Mouse (Mus musculus) liver, embryonic 12.5 days (tissue): ENCODE measurements around the gene Csnk2b. TPM values are rescaled to one million over a fixed set of nuclear protein-coding genes. Genes with fewer than 3 reads are reported as not detected.
A peak's percentile ranks its signal among the peaks of the same experiment; 100 is the strongest.

Source experiments
- ATAC-seq: fragments of 200-750 bp; cut with Nextera tagmentation; 2 replicates; pipeline ENCODE4 v1.8.0; 2017; ENCODE audit warnings: moderate number of reproducible peaks, mild to moderate bottlenecking, moderate library complexity
- H3K27ac ChIP-seq: fragments of 300-500 bp; sonication (generic); 2 replicates; pipeline ENCODE4 v1.5.1; 2016; ENCODE audit warnings: mild to moderate bottlenecking
- H3K27me3 ChIP-seq: fragments of 300-500 bp; sonication (generic); replicated peaks from 2 replicates; pipeline ENCODE4 v1.6.1; 2016; ENCODE audit warnings: mild to moderate bottlenecking, moderate library complexity
- H3K36me3 ChIP-seq: fragments of 300-500 bp; sonication (generic); 2 replicates; pipeline ENCODE4 v1.6.1; 2016; ENCODE audit warnings: mild to moderate bottlenecking, moderate library complexity
- H3K4me1 ChIP-seq: fragments of 300-500 bp; sonication (generic); 2 replicates; pipeline ENCODE4 v1.6.1; 2016
- H3K4me2 ChIP-seq: fragments of 300-500 bp; sonication (generic); 2 replicates; pipeline ENCODE4 v1.6.1; 2016; ENCODE audit warnings: mild to moderate bottlenecking, moderate library complexity
- H3K4me3 ChIP-seq: fragments of 300-500 bp; sonication (generic); 2 replicates; pipeline ENCODE4 v1.5.1; 2016; ENCODE audit warnings: mild to moderate bottlenecking, moderate library complexity
- H3K9ac ChIP-seq: fragments of 300-500 bp; sonication (generic); 2 replicates; pipeline ENCODE4 v1.6.1; 2016; ENCODE audit warnings: mild to moderate bottlenecking, moderate library complexity
- H3K9me3 ChIP-seq: fragments of 300-500 bp; sonication (generic); replicated peaks from 2 replicates; pipeline ENCODE4 v1.6.1; 2016; ENCODE audit warnings: mild to moderate bottlenecking, moderate library complexity
- WGBS: fragments of 180-500 bp; shearing (Covaris S2); methylation state at CpG from one replicate; pipeline ENCODE4 v1.1.7; 2016; ENCODE audit not compliant: insufficient replicate concordance; 5-methylcytosine and 5-hydroxymethylcytosine counted together
- polyA plus RNA-seq: library from polyadenylated mRNA; unstranded; fragments of >200 nt; fragmentation: Nextera tagmentation; extraction: Ambion mirVana; gene quantifications from 2 replicates; pipeline ENCODE4 v1.2.1, GENCODE M21; 2016

Gene Csnk2b
- polyA plus RNA-seq, 1 experiment from 2014 or later, result 192 TPM

DNA sequence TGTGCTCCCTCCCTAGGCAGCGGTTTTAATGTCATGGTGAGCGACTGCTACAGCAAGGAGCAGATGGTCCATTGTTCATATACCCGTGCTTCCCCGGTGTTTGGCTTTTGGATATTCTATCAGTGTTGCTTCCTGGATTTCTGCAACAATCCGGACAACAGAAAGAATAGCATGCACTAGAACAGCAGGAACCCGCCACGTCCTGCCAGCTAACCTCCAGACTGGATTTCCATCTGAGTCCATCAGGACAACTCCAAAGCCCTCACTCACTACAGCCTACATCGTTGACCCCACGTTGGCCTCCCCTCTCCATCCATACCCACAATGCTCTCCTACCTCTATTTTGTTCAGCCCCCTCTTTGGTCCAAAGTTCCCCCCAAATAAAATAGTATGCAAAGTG, 10.1 kb downstream of the Csnk2b start:
- WGBS, result 68% methylated on average over 9 of the region's 9 CpGs
- no peaks in the 10 kb centered on the region for H3K4me1 ChIP-seq
- no peak for ATAC-seq
- no peak overlapping the region for H3K27ac ChIP-seq
- H3K27me3 ChIP-seq, result 0 out of 2 replicates have a peak, but pooled peaks cover 4% of the 10 kb centered on the region
- H3K9ac ChIP-seq, result no peak overlapping the region
- H3K9me3 ChIP-seq, result no peaks in the 10 kb centered on the region
- no peak overlapping the region for H3K4me2 ChIP-seq
- H3K4me3 ChIP-seq, result no peak overlapping the region
- peaks cover 30% of the 10 kb centered on the region for H3K36me3 ChIP-seq

DNA sequence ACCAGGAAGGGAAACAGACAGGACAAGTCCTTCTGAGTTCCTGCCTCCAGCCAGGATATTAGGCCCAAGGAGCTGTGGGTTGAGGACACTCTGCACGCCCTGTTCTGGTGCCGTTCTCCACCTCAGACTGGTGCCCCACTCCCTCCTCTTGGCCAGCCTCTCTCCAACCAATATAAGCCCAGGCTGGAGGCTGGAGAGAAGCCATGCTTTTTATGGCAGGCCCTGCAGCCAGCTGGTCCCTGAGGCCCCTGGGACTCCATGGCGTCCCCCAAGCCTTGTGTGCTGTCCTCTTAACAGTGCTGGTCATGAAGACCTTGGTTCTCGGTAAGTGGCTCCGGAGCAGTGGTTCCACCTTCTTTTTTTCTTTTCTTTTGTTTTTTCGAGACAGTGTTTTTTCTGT, 13.8 kb downstream of the Csnk2b start, which contains the start of gene Ly6g5c:
TSS of gene Ly6g5c (plus strand) at position 183 of the 400 bp plus-strand sequence.
- Histone ChIP-seq H3K9ac (no peak within 1 kb of the TSS), H3K9me3 (no peaks in the 10 kb centered on the region), H3K4me2 (no peak within 1 kb of the TSS), H3K27me3 (0 out of 2 replicates have a peak, but pooled peaks cover 4% of the 10 kb centered on the region), H3K4me3 (no peak within 1 kb of the TSS), H3K36me3 (peaks cover 10% of the 10 kb centered on the region), H3K4me1 (peaks cover 33% of the 10 kb centered on the region), H3K27ac (no peak within 1 kb of the TSS)
- ATAC-seq, result no peak
- 80% methylated on average over 6 of the region's 6 CpGs for WGBS

DNA sequence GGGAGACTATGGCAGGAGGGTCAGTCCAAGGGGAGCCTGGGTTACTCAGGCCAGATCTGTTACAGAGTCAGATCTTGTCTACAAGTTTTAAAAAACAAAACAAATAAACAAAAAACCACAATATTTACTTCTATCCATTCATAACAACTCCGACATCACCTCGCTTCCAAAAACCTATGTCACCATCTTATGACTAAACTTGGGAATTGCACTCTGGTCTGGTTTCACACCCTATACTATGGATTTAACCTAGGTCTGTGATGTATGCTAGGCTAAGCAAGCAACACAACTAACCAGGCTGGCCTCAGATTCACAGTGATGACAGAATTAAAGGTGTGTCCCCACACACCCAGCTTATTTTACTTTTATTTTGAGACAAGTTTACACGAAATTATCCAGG, 15.3 kb downstream of the Csnk2b start:
- H3K4me2 ChIP-seq, result no peak overlapping the region
- H3K27me3 ChIP-seq, result 0 out of 2 replicates have a peak, but pooled peaks cover 3% of the 10 kb centered on the region
- no peaks in the 10 kb centered on the region for H3K9me3 ChIP-seq
- no peak overlapping the region for H3K4me3 ChIP-seq
- no peak overlapping the region for H3K27ac ChIP-seq
- H3K36me3 ChIP-seq, result peaks cover 26% of the 10 kb centered on the region
- 70% methylated on average over 3 of the region's 3 CpGs for WGBS
- peaks cover 45% of the 10 kb centered on the region for H3K4me1 ChIP-seq
- no peak overlapping the region for H3K9ac ChIP-seq
- no peak for ATAC-seq

DNA sequence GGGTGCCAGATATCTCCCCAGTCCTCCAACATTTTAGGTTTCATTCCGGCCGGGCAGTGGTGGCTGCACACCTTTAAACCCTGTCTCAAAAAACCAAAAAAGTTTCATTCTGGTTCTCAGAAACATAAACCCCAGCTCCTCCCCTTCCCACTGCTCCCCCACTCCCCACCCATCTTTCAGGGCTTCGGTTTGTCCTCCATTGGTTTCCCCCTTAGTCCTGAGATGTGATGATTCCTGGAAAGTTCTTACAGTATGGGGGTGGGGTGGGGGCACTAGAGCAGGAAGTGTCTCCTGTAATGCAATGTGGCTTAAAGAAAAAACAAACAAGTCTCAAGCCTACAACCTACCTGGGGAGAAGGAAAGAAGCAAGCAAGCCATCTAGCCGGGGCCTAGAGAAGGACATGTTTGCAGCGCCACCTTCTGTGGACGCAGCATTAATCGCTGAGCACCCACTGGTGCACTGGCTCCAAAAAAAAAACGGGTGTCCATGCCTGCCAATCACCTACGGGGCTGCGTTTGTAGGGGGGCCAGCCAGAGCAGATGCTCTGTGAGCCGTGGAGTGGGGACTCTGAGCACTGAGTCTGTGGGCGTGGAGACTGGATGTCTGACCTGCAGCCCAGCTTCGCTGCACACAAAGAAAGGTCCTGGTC, 16.0 kb downstream of the Csnk2b start:
- no peak; the same call in 1 of the 2 replicates for ATAC-seq
- peak overlapping the region; percentile 45; the same call in 1 of the 2 replicates for H3K9ac ChIP-seq
- WGBS, result 25% methylated on average over 13 of the region's 13 CpGs

DNA sequence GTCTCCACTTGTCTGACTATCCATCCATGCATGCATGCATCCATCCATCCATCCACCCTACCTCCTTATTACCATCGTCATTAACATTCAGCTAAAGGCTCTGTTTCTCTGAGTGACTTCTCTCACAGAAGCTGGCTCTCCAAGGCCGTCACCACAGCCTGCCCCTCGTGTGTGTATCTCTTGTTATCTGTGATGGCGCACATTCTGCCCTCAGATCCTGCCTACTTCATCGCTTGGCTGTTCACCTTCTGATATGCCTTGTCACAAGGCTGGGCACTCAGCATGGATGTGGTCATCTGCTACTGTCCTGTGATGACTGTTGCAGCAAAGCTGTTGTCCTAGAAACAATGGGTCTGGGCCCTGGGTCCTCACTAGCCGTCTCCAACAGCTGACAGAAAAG, 17.1 kb downstream of the Csnk2b start:
- WGBS, result 20% methylated on average over 6 of the region's 6 CpGs
- H3K36me3 ChIP-seq, result peaks cover 43% of the 10 kb centered on the region
- peak overlapping the region; percentile 82 for H3K27ac ChIP-seq
- peak overlapping the region; percentile 57 for H3K9ac ChIP-seq
- peak; percentile 87 for ATAC-seq
- no peaks in the 10 kb centered on the region for H3K27me3 ChIP-seq
- peak overlapping the region; percentile 50 for H3K4me2 ChIP-seq
- H3K9me3 ChIP-seq, result no peaks in the 10 kb centered on the region
- no peak overlapping the region for H3K4me3 ChIP-seq
- H3K4me1 ChIP-seq, result peaks cover 54% of the 10 kb centered on the region

More for the DNA sequence above, 16.0 kb downstream of the Csnk2b start:
- H3K9me3 ChIP-seq, result no peaks in the 10 kb centered on the region
- H3K4me2 ChIP-seq, result peak overlapping the region; percentile 26
- H3K4me1 ChIP-seq, result peaks cover 45% of the 10 kb centered on the region
- H3K36me3 ChIP-seq, result peaks cover 32% of the 10 kb centered on the region
- H3K27ac ChIP-seq, result peak overlapping the region; percentile 82
- no peaks in the 10 kb centered on the region for H3K27me3 ChIP-seq
- no peak overlapping the region for H3K4me3 ChIP-seq

DNA sequence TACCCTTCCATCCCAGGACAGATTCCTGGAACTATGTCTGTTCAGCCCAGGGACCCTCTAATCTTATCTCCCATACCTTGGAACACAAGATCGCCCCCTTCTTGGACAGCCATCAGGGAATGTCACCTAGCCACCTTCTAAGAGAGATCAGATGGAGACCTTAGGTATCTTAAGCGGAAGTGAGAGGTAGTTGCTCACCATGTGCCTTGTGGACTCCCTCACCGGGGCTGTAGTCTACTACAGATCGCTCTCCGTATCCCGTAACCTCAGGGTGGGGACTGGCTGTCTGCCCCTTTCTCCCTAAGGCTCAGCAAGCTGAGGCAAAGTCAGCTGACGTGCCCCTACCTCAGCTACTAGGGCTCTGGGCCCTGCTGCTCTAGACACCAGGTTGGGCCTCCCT, 17.8 kb downstream of the Csnk2b start:
- peak overlapping the region; percentile 82 for H3K27ac ChIP-seq
- peak overlapping the region; percentile 50 for H3K4me2 ChIP-seq
- H3K4me3 ChIP-seq, result no peak overlapping the region
- peak overlapping the region; percentile 57 for H3K9ac ChIP-seq
- H3K36me3 ChIP-seq, result peaks cover 50% of the 10 kb centered on the region
- no peaks in the 10 kb centered on the region for H3K9me3 ChIP-seq
- peaks cover 55% of the 10 kb centered on the region for H3K4me1 ChIP-seq
- no peak for ATAC-seq
- 67% methylated on average over 7 of the region's 7 CpGs for WGBS
- no peaks in the 10 kb centered on the region for H3K27me3 ChIP-seq

DNA sequence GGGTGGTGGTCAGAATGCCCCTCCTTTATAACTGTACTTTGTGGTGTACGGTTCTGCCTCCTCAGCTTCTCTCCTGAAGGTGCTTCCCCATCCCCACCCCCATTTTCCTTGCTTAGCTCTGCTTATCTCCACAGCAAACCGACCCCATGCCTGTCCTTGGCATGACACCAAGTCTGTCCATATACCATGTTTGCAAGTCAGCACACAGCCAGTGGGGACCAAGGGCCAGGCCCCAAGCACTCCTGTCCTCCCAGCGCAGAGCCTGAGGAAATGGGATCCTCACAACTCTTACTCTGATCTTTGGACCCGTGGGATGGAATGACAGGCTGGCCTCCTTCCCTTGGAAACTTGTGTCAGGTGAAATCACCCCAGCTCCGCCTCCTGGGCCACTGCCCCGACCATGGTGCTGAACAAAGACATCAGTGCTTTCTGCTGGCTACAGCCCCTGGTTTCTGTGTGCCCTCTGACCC, 18.6 kb downstream of the Csnk2b start:
- no peak overlapping the region for H3K4me3 ChIP-seq
- peak overlapping the region; percentile 50; the same call in 1 of the 2 replicates for H3K4me2 ChIP-seq
- peaks cover 58% of the 10 kb centered on the region for H3K36me3 ChIP-seq
- peak overlapping the region; percentile 82 for H3K27ac ChIP-seq
- H3K4me1 ChIP-seq, result peaks cover 61% of the 10 kb centered on the region
- H3K9me3 ChIP-seq, result no peaks in the 10 kb centered on the region
- ATAC-seq, result no peak
- no peaks in the 10 kb centered on the region for H3K27me3 ChIP-seq
- 54% methylated on average over 6 of the region's 6 CpGs for WGBS
- H3K9ac ChIP-seq, result peak overlapping the region; percentile 57

DNA sequence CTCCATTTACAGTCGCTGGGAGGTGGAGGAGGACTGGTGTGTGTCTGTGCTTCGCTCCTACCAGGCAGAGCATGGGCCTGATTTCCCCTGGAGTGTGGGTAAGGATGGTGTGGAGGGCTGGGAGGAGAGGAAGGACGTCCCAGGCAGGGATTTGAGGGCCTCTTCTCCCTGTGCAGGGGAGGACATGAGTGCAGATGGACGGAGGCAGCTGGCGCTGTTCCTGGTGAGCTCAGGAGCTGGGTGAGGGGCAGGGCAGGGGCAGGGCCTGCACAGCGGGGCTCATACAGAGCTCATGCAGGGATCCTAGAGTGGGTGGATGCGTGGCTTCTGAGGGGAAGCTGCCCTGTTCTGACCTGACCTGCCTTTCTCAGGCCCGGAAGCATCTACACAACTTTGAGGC, 19.6 kb downstream of the Csnk2b start:
- H3K9ac ChIP-seq, result no peak overlapping the region
- no peak for ATAC-seq
- no peak overlapping the region for H3K4me2 ChIP-seq
- no peaks in the 10 kb centered on the region for H3K9me3 ChIP-seq
- peaks cover 68% of the 10 kb centered on the region for H3K36me3 ChIP-seq
- H3K4me3 ChIP-seq, result no peak overlapping the region
- WGBS, result 79% methylated on average over 8 of the region's 8 CpGs
- peaks cover 61% of the 10 kb centered on the region for H3K4me1 ChIP-seq
- peak overlapping the region; percentile 43 for H3K27ac ChIP-seq
- no peaks in the 10 kb centered on the region for H3K27me3 ChIP-seq

DNA sequence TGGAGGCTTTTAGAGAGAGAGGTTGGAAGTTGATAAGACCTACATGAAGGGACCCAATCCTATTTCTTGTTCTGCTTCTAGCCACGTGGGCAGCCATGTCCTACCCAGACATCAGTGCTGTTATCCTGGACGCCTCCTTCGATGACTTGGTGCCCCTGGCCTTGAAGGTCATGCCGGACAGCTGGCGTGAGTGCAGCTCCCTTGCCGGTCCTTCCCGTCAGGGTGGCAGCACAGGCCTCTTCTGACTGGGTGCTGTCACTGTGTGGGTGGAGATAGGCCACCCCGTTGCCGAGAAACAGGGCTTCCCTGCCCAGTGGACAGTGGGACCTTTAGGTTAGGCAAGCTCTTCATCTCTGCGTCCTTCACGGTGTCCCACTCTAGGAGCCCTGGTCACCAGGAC, 20.7 kb downstream of the Csnk2b start:
- Histone ChIP-seq H3K36me3 (peaks cover 79% of the 10 kb centered on the region), H3K27me3 (no peaks in the 10 kb centered on the region), H3K9ac (no peak overlapping the region), H3K4me1 (peaks cover 58% of the 10 kb centered on the region), H3K4me3 (no peak overlapping the region), H3K27ac (no peak overlapping the region), H3K4me2 (no peak overlapping the region), H3K9me3 (no peaks in the 10 kb centered on the region)
- 92% methylated on average over 11 of the region's 11 CpGs for WGBS
- no peak for ATAC-seq

DNA sequence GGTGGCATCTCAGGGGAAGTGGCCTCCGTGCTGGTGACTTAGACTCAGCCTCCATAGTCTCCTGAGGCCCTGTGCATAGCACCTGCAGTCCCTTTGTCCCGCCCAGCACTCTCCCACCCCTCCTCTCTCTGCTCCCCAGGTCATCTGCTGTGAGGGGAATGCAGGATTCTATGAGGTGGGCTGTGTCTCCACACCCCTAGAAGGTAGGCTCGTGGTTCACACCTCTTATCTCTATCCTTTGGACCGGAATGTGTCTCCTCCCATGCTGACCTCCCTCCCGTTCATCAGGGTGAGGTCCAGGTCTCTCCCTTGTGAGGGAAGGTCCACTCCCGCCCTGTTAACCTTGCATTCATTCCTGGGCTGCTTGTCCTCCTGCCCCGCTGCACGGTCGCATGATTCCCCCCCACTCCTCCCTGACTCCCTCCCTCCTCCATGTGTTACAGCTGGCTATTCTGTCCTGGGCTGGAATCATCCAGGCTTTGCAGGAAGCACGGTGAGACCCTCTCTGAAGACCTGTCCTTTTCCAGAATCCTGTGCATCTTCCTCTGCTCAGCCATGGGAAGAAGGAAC, 21.6 kb downstream of the Csnk2b start:
- Histone ChIP-seq H3K4me3 (no peak overlapping the region), H3K27ac (no peak overlapping the region), H3K9ac (0 out of 2 replicates have a peak overlapping the region, but pooled peaks have one; percentile 14), H3K4me2 (no peak overlapping the region), H3K36me3 (peaks cover 88% of the 10 kb centered on the region), H3K4me1 (peaks cover 50% of the 10 kb centered on the region), H3K9me3 (no peaks in the 10 kb centered on the region), H3K27me3 (no peaks in the 10 kb centered on the region)
- WGBS, result 66% methylated on average over 10 of the region's 10 CpGs
- no peak for ATAC-seq

DNA sequence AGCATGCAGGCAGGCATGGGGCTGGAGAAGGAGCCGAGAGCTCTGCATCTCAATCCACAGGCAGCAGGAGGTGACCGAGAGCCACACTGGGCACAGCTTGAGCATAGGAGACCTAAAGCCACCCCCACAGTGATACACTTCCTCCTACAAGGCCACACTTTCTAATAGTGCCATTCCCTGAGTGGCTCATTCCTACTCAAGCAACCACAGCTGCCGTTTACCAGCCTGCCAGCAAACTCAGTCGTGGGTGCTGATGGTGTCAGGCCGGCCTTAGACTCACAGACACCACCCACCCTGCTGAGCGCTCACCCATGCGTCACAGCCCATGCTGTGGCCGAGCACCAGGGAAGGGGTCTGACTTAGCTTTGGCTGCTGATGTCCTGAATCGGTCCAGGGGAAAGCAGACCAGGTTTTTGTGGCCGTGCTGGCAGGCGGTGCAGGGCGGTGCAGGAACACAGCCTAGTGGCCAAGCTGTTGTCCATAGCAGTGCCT, 24.6 kb downstream of the Csnk2b start:
- ATAC-seq, result no peak
- H3K9ac ChIP-seq, result no peak overlapping the region
- no peaks in the 10 kb centered on the region for H3K9me3 ChIP-seq
- no peaks in the 10 kb centered on the region for H3K27me3 ChIP-seq
- H3K4me2 ChIP-seq, result no peak overlapping the region
- H3K27ac ChIP-seq, result no peak overlapping the region
- peaks cover 28% of the 10 kb centered on the region for H3K4me1 ChIP-seq
- H3K36me3 ChIP-seq, result peaks cover 100% of the 10 kb centered on the region
- WGBS, result 86% methylated on average over 12 of the region's 12 CpGs
- H3K4me3 ChIP-seq, result no peak overlapping the region

DNA sequence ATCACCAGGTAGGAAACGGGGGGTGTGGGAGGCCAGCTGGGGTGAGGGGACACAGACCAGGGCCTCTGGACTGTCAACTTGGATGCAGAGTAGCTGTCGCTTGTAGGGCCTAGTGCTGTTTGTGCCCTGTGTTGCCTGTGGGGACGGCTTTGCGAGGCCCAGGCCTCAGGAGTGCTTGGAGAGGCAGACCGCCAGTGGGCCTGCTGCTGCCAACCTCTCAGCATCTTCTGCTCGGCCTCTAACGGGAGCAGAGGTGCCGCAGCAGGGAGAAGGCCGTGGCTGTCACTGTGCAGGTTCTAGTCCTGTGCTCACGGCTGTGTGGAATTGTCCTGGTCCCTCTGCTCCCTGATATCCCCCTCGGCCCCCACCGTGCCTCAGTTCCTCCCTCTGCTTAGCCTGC, 25.3 kb downstream of the Csnk2b start:
- peaks cover 31% of the 10 kb centered on the region for H3K4me1 ChIP-seq
- H3K36me3 ChIP-seq, result peaks cover 100% of the 10 kb centered on the region
- H3K9ac ChIP-seq, result no peak overlapping the region
- ATAC-seq, result no peak
- no peaks in the 10 kb centered on the region for H3K27me3 ChIP-seq
- no peak overlapping the region for H3K27ac ChIP-seq
- 89% methylated on average over 12 of the region's 12 CpGs for WGBS
- no peak overlapping the region for H3K4me2 ChIP-seq
- H3K9me3 ChIP-seq, result no peaks in the 10 kb centered on the region
- no peak overlapping the region for H3K4me3 ChIP-seq
